ENCODE assay signal across 9 mouse cellular contexts in the genomic region with DNA sequence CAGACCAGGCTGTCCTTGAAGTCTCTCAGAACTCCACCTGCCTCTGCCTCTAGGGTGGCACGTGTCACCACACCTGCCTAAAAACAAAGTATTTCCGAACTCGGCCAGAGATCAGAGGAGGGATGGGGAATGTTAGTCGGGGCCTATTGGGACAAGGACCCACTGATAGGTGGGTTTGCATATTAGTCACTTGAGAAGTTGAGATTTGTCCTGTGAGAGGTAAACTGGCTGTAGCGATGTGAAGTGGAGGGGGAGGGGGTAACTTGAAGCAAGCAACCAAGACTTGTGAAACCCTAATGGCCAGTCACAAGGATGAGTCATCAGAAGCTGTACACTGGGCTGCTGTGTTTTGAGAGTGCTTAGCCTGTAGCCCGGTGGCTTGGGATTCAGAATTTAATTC. TPM values are rescaled to one million over a fixed set of nuclear protein-coding genes. Genes with fewer than 3 reads are reported as not detected.
DNase-seq lines count a peak whose midpoint lies in the region; ATAC-seq and TF ChIP-seq lines count a peak whose summit lies in the region.
"Had no signal": no experiment of that assay in that cellular context is flagged by ENCODE, and none has a peak within 500 bp of the region (broad histone marks: within the 10 kb centered on the region; RNA-seq: fewer than 3 reads in every experiment).

No protein-coding gene starts in this region.

- H3K4me3 ChIP-seq in embryonic facial prominence, embryonic 10.5 days = peak overlapping the region; percentile 95
- peak overlapping the region; percentile 84 for H3K4me3 ChIP-seq in heart, embryonic 15.5 days
- peak overlapping the region; percentile 20 for H3K4me3 ChIP-seq in thymus, adult 2 months (ENCODE audit: control insufficient read depth, insufficient read depth, low read length)

- peak overlapping the region; percentile 80 for H3K4me2 ChIP-seq in heart, embryonic 15.5 days

- DNase-seq in urinary bladder, postnatal 25 days (ENCODE audit: low spot score) = peak; percentile 19
- DNase-seq in urinary bladder, postnatal 4 days (ENCODE audit: low spot score in 2 of 2) = no peak
- peak; percentile 21 for DNase-seq in embryonic facial prominence, embryonic 10.5 days (ENCODE audit: low spot score)
- DNase-seq in kidney, postnatal 36 days = peak; percentile 44 to 65
- DNase-seq in thymus, adult 2 months = peak; percentile 30
- no peak for DNase-seq in right cerebral cortex, adult 2 months (ENCODE audit: low spot score in 2 of 2)

- H3K9me3 ChIP-seq in embryonic facial prominence, embryonic 10.5 days = no peaks in the 10 kb centered on the region
- no peaks in the 10 kb centered on the region for H3K9me3 ChIP-seq in heart, embryonic 15.5 days (replicated peaks)

- no peak for TF ChIP-seq CTCF in thymus, adult 2 months (IDR thresholded peaks at IDR 0.05; ENCODE audit: borderline replicate concordance, control insufficient read depth, extremely low read depth, insufficient read depth, low read length, poor library complexity)

- H3K36me3 ChIP-seq in embryonic facial prominence, embryonic 10.5 days (replicated peaks) = peaks cover 30% of the 10 kb centered on the region
- peaks cover 9% of the 10 kb centered on the region for H3K36me3 ChIP-seq in heart, embryonic 15.5 days
- peaks cover 8% of the 10 kb centered on the region; the same call in 1 of the 2 replicates for H3K36me3 ChIP-seq in thymus, adult 2 months (ENCODE audit: control insufficient read depth, insufficient read depth, low read length)

- TF ChIP-seq POLR2A in thymus, adult 2 months (IDR thresholded peaks at IDR 0.05; ENCODE audit: control insufficient read depth, extremely low read depth, insufficient read depth, low read length, poor library complexity) = no peak

- H3K4me1 ChIP-seq in embryonic facial prominence, embryonic 10.5 days = peaks cover 29% of the 10 kb centered on the region
- peaks cover 31% of the 10 kb centered on the region for H3K4me1 ChIP-seq in heart, embryonic 15.5 days (replicated peaks)
- peaks cover 5% of the 10 kb centered on the region for H3K4me1 ChIP-seq in thymus, adult 2 months (replicated peaks; ENCODE audit: control insufficient read depth, insufficient read depth, low read length)

- H3K27ac ChIP-seq in embryonic facial prominence, embryonic 10.5 days (replicated peaks) = peak overlapping the region; percentile 21; the same call in 1 of the 2 replicates
- H3K27ac ChIP-seq in heart, embryonic 15.5 days = peak overlapping the region; percentile 98; the same call in 1 of the 2 replicates
- H3K27ac ChIP-seq in thymus, adult 2 months (ENCODE audit: control insufficient read depth, insufficient read depth, low read length) = no peak overlapping the region

- ATAC-seq in heart, embryonic 15.5 days (replicated peaks; ENCODE audit: insufficient number of reproducible peaks, insufficient read depth, low FRiP score, low read depth) = no peak
- peak; percentile 49 for ATAC-seq in megakaryocyte progenitor cell, adult 5-6 weeks (replicated peaks; ENCODE audit: poor library complexity)

- no peaks in the 10 kb centered on the region for H3K27me3 ChIP-seq in embryonic facial prominence, embryonic 10.5 days (replicated peaks; ENCODE audit: low read depth, poor library complexity, severe bottlenecking)
- H3K27me3 ChIP-seq in heart, embryonic 15.5 days = peaks cover 3% of the 10 kb centered on the region; the same call in 1 of the 2 replicates
- no peaks in the 10 kb centered on the region for H3K27me3 ChIP-seq in thymus, adult 2 months (ENCODE audit: control insufficient read depth, insufficient read depth, low read length)

- WGBS in embryonic facial prominence, embryonic 10.5 days = 26% methylated on average over 6 of the region's 6 CpGs
- 4% methylated on average over 6 of the region's 6 CpGs for WGBS in heart, embryonic 15.5 days
- 5% methylated on average over 6 of the region's 6 CpGs for WGBS in thymus, adult 2 months

- peak overlapping the region; percentile 95 for H3K9ac ChIP-seq in heart, embryonic 15.5 days

RNA-seq across cellular contexts. Expression of a gene that starts 1.5 kb away (rescaled TPM):
- polyA plus RNA-seq in embryonic facial prominence, embryonic 10.5 days (2016; fragmentation: Nextera tagmentation; extraction: Ambion mirVana) = 0.27 and 0.55 TPM in 2 replicates
- 0.19 and 0.24 TPM in 2 replicates for polyA plus RNA-seq in heart, embryonic 15.5 days (2015; fragmentation: Nextera tagmentation; extraction: Ambion mirVana)
- total RNA-seq in megakaryocyte progenitor cell, adult 5-6 weeks (2015) = 2.3 and 2.6 TPM in 2 replicates
- 0.29 TPM in 1 of 2 replicates, not detected in the other for total RNA-seq in megakaryocyte progenitor cell, adult 5-6 weeks (2017)
- polyA plus RNA-seq in thymus, adult 2 months (2012; rRNA removed) = 0.15 and 0.26 TPM in 2 replicates
- total RNA-seq: hematopoietic stem cell, adult 5-6 weeks had no signal

RNA-seq across cellular contexts. Expression of a gene that starts 2.8 kb away (rescaled TPM):
- polyA plus RNA-seq in embryonic facial prominence, embryonic 10.5 days (2016; fragmentation: Nextera tagmentation; extraction: Ambion mirVana) = 106 and 113 TPM in 2 replicates
- 72.2 and 73.9 TPM in 2 replicates for polyA plus RNA-seq in heart, embryonic 15.5 days (2015; fragmentation: Nextera tagmentation; extraction: Ambion mirVana)
- total RNA-seq in megakaryocyte progenitor cell, adult 5-6 weeks (2015) = 141 and 185 TPM in 2 replicates
- total RNA-seq in megakaryocyte progenitor cell, adult 5-6 weeks (2017) = 138 and 218 TPM in 2 replicates
- polyA plus RNA-seq in thymus, adult 2 months (2012; rRNA removed) = 62.9 and 68.2 TPM in 2 replicates

RNA-seq across cellular contexts. Expression of a gene that starts 25.4 kb away (rescaled TPM):
- 21.8 and 24.3 TPM in 2 replicates for polyA plus RNA-seq in embryonic facial prominence, embryonic 10.5 days (2016; fragmentation: Nextera tagmentation; extraction: Ambion mirVana)
- polyA plus RNA-seq in heart, embryonic 15.5 days (2015; fragmentation: Nextera tagmentation; extraction: Ambion mirVana) = 7.2 and 11.3 TPM in 2 replicates
- total RNA-seq in megakaryocyte progenitor cell, adult 5-6 weeks (2015) = 0.02 TPM in 1 of 2 replicates, not detected in the other
- total RNA-seq in megakaryocyte progenitor cell, adult 5-6 weeks (2017) = 0.03 TPM in 1 of 2 replicates, not detected in the other
- polyA plus RNA-seq in thymus, adult 2 months (2012; rRNA removed) = 0.80 and 1.2 TPM in 2 replicates

RNA-seq across cellular contexts. Expression of a gene that starts 44.1 kb away (rescaled TPM):
- not detected in 2 replicates for polyA plus RNA-seq in embryonic facial prominence, embryonic 10.5 days (2016; fragmentation: Nextera tagmentation; extraction: Ambion mirVana)
- not detected in 2 replicates for polyA plus RNA-seq in heart, embryonic 15.5 days (2015; fragmentation: Nextera tagmentation; extraction: Ambion mirVana)
- not detected in 2 replicates for total RNA-seq in megakaryocyte progenitor cell, adult 5-6 weeks (2015)
- not detected in 2 replicates for total RNA-seq in megakaryocyte progenitor cell, adult 5-6 weeks (2017)
- polyA plus RNA-seq in thymus, adult 2 months (2012; rRNA removed) = not detected in 2 replicates
- total RNA-seq: hematopoietic stem cell, adult 5-6 weeks had no signal

Comparison
In these comparisons a context has a peak if more than half of its experiments do, and no peak if none do; other contexts are left out.
1. DNase-seq: peak in urinary bladder, postnatal 25 days (single experiment), embryonic facial prominence, embryonic 10.5 days (single experiment), kidney, postnatal 36 days (2 of 2) and thymus, adult 2 months (single experiment); none in urinary bladder, postnatal 4 days (0 of 2) and right cerebral cortex, adult 2 months (0 of 2).
2. H3K4me3 ChIP-seq: peak in every context shown above with its lines; median percentile 95 in embryonic facial prominence, embryonic 10.5 days; 84 in heart, embryonic 15.5 days; 20 in thymus, adult 2 months.